Mouse (Mus musculus): ENCODE data around the gene Vmn1r78.
"Not testable (repeated sequence)": the region's sequence is repeated elsewhere in the genome, so short reads cannot be mapped to it uniquely, and the experiment has no call there.

Vmn1r78 gene

DNA sequence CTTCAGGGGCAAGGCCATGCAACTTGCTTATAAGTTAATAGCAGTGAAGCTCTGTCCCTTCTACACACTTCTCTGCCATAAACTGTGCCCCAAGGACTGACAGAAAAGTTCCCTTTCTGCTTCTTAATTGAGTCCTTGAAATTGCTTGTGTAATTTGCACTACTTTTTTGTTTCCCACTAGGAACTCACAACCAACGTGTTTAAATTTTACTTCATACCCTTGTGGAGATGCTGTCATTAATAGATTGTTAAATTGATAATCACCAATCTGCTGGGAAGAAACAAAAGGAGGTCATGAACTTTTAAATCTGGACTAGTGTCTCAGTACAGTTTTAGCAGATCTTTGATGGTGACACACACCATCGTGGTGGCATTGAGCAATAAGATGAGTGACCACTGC, at the start of gene Vmn1r78:
Vmn1r78 (plus strand) TSS at position 301 of the 400 bp plus-strand sequence.
- no peak for DNase-seq (ENCODE audit: low spot score in 2 of 2)

DNA sequence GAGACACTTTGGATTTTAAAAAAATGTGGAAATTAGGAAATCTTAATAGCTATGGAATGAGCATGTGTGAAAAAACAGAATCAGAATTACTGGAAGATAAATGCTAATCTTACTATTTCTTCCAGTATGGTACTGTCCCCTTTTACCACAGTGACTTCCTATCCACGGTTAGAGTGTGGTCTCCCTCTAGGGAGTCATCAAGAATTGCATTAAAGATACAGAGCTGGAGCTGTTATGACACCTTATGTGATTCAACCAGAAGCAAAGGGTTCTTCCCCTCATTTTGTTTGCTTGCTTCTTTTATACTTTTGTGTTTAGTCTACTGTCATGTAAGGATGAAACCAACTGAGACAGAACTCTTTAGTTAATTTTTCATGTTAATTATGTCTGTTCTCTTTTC, 6.4 kb downstream of the Vmn1r78 start:
- not testable (repeated sequence) for DNase-seq (ENCODE audit: low spot score in 2 of 2)

DNA sequence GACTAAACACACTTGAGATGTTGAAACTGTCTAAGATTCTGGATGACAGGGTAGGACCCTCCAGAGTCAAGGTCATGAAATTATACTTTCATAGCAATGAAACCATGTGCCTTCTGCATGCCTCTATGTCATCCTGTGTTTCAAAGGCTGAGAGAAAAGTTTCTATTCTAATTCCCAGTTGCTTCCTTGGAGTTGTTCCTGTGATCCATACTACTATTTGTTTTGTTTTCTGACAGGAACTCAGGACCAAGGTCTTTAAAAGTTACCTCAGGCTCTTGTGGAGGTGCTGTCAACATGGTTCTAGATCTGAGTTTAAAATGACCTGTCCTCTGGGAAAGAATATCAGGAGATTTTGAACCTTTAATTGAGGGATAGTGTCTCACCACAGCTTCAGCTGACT, 20.9 kb downstream of the Vmn1r78 start, which contains the start of gene Vmn1r79:
Vmn1r79 (plus strand) TSS at position 301 of the 400 bp plus-strand sequence.
- DNase-seq (ENCODE audit: low spot score in 2 of 2): not testable (repeated sequence)

DNA sequence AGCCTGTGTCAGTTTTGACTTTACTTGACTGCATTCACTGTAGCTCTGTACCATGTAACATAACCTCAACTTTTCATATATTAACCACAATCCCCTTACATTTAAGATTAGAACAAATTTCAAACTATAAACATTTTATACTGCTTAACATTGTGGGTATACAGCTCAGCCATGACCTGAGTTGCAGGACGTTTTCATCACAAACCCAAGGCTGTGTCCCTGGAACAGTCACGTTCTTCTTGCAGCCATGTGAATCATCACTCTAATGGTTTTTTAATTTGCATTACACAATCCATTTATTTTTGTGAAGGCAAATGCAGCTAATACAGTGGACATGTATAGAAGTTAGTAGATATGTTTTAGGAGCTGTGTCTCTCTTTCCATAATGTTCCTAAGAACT, 22.9 kb downstream of the Vmn1r78 start:
- not testable (repeated sequence) for DNase-seq (ENCODE audit: low spot score in 2 of 2)

DNA sequence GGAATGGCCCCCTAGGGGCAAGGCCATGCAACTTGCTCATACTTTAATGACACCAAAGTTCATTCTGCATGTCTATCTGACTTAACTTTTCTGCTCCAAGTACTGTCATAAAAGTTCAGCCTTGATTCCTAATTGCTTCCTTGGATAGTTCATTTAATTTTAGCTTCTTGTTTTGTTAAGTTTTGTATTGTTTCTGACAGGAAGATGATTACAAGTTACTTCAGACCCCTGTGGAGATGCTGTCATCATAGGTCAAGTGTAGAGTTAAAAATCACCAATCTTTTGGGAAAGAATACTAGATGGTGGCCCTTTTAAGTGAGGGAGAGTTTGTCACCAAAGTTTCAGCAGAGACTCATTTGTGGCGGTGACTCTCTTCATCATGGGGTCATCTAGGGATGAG, 38.9 kb downstream of the Vmn1r78 start, which contains the start of gene Vmn1r80:
Vmn1r80 (plus strand) TSS at position 301 of the 400 bp plus-strand sequence.
- no peak for DNase-seq (ENCODE audit: low spot score in 2 of 2)

DNA sequence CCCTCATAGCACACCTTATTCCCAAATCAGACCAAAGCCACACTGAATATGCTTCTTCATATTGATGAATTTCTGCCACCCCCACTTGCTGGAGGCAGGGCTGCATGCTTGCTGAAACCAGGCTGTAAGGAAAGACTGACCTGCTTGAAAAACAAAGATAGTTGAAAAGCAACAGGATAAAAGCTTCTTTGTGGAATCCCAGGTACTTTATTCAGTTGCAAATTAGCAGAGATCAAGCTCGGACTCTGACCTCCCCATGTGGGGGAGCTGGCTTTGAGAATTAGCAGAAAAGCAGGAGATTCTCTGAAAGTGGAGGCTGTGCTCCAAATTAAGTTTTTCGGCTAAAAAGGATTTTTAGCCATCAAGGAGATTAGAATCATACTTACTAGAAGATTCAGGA, 54.1 kb downstream of the Vmn1r78 start:
- no peak for DNase-seq (ENCODE audit: low spot score in 2 of 2)
